Mouse (Mus musculus) T-helper 1 cell (primary cell): ENCODE results near the gene Gm266.
"Not testable (repeated sequence)": the region's sequence is repeated elsewhere in the genome, so short reads cannot be mapped to it uniquely, and the experiment has no call there.

ENCODE experiments used
- in situ Hi-C: fragments of 300-600 bp; cut with MboI, MseI; formaldehyde crosslinking; loops from one replicate; pipeline ENCODE4 v1.15.1; 2025; ENCODE audit warnings: high pct_unique_total_duplicates

Gm266 gene

DNA sequence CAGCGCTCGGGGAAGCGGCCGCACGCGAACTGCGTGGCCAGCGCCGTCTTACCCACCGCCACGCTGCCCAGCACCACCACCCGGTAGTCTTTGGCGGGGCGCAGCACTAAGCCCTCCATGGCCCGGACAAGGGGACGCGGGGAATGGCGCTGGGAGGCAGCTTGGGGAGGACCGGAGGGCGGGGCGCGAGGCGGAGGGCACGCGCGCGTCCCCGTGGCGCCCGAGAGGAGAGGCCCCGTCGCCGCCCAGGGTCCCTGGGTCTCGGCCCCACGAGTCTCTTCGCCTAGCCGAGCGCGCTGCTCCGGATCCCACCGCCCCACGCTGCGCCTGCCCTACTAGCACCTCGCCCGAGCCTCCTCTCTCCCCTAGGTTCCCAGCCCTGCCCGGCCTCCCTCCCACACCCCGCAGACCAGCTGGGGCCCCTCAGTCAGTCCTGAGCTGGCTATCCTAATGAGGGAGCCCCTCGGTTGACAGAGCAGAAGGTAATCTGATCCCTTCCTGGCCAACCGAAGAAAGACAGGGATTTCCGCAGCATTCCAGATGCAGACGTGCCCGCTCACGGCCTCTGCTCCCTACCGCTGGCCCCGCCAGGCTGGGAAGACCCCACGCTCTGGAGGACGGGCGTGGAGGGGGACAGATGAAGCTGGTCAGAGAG lies at the start of gene Gm266:
Gene Gm266 (minus strand): TSS at position 172 of the 655 bp plus-strand sequence.
- in situ Hi-C loops, result no loop called here

- in situ Hi-C loops, result no loop called here
Measured at GRCm38 (mm10) chr12:111535281-111535680, 49.7 kb upstream of the Gm266 start.

- in situ Hi-C loops, result no loop called here
Measured at GRCm38 (mm10) chr12:111533096-111533794, 47.6 kb upstream of the Gm266 start.

GRCm38 (mm10) chr12:111529192-111529591 lies 43.6 kb upstream of the Gm266 start:
- in situ Hi-C loops, result no loop called here

DNA sequence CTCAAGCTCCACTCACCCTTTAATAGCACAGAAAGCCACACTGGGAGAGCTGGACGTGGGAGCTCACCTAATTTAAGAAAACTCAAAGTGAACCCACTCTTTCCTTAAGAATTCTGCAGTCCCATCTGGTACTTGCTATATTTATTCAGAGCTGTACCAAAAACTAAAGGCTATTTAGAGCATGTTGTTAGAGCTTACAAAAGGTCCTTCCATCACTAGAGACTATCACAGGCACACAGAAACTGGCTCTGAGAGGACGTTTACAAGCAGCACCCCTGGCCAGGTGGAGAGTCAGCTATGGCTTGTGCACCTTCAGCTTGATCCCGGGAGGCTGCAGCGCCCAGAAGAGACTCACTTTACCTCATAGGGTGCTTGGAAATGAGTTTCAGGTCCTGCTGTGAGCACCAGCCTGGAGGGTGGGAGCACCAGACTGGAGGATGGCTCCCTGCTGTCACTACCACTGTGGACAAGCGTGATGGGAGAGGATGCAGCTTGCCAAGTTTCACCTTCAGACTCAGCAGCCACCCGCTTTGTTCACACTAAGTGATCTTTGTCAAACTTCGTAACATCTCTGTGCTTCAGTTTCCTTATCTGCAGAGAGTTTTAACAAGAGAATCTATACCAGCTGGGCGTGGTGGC lies 42.1 kb upstream of the Gm266 start:
- in situ Hi-C loops, result no loop called here

- in situ Hi-C loops, result no loop called here
Measured at GRCm38 (mm10) chr12:111524883-111525282, 39.3 kb upstream of the Gm266 start.

DNA sequence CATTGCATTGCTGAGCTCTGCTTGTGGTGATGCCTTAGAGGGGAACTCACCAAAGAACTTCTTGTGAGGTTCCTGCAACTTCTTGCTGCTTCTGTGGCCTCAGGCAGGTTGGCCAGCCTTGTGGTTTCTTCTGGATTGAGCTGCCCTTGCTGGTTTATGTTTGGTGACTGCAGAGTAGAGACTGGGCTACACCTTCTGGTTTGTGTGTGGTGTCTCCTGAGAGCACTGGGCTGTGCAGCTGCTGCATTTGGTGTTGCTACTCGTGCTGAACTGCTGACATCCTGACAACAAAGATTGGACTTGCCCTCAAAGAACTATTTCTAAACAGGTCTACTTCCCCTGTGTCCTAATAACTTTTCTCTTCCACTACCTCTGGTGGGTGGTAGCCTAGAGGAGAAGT lies 38.8 kb upstream of the Gm266 start:
- in situ Hi-C loops, result no loop called here

- in situ Hi-C loops, result no loop called here
Measured at GRCm38 (mm10) chr12:111520994-111521393, 35.4 kb upstream of the Gm266 start.

DNA sequence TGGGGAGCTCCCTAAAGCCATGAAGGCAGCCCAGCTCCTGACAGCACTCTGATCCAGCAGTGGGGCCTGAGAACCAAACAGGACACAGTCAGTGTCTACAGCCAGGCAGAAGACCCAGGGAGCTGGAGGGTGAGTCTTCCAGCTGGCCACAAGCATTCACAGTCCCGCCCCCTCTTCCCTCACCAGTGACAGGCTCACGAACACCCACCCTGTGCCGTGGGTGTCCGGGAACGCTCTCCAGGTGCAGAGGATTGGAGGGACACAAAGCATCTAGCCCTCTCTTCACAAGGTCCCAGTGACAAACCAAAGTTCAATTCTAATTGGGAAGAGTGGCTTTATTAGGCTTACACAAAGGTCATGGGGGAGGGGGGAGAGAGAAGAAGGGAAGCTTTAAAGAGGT lies 34.2 kb upstream of the Gm266 start:
- in situ Hi-C loops, result no loop called here

- in situ Hi-C loops, result no loop called here
Measured at GRCm38 (mm10) chr12:111518391-111518790, 32.8 kb upstream of the Gm266 start.

DNA sequence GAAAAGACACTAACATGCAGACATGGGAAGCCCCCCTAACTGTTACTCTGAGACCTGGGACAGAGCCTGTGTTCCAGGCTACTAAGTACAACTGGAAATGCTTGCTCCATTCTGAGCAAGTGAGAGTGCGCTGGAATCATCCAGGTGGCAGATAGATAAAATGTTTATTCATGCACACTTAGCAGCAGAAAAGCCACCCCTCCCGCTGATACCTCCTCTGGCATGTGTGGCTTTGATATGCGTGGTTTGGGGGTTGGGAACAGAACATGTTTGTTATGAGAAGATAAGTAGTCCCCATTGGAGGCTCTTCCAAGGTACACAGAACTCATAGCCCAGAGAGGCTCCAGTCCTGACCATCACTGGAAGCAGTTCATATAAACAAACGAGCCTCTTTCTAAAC lies 32.3 kb upstream of the Gm266 start:
- in situ Hi-C loops, result no loop called here

- in situ Hi-C loops, result no loop called here
Measured at GRCm38 (mm10) chr12:111516826-111517225, 31.2 kb upstream of the Gm266 start.

DNA sequence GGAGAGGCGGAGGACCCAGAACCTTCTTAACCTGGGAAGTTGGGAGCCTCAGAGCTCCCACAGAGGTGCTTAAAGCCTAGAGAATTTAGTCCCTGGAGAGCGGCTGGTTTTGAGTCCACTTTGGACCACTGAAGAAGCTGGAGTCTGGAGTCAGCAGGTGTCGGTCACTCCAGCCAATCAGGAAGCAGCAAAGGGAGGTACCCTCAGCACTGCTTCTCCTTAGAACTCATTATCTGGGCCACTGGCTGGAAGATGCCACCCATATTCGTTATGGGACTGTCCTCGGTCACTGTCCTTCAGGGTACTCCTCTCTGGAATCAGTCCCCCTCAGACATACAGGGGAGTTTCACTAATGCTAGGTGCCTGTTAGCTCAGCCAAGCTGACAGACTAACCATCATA lies 30.3 kb upstream of the Gm266 start:
- in situ Hi-C loops, result no loop called here

DNA sequence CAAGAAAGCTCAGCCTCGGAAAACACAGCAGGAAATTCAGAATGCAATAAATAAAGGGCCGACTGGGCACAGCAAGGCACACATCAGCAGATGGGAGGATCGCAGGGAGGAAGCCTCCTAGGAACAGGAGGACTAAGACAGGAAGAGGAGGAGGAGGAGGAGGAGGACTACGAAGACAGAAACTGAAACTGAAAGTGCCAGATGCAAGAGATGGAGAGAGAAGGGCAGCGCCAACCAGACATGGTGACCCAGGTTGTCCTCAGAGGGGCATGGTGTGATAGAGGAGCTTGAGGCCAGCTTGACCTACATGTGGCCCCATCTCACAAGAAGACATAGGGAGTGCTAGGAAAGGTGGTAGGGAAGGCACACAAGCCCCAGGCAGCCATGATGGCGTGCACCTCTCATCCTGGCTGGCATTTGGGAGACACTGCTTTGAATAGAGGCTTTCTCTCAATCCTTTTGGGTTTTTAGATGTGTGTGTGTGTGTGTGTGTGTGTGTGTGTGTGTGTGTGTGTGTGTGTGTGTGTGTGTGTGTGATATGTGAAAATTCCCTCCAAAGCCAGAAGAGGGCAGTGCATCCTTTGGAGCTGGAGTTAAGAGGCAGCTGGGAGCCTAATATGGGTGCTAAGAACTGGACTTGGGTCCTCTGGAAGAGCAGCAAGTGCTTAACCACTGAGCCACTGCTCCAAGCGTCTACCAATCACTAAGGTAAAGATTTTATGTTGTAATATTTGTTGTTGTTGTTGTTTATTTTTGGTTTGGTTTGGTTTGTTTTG lies 29.4 kb upstream of the Gm266 start:
- in situ Hi-C loops, result no loop called here

- in situ Hi-C loops, result no loop called here
Measured at GRCm38 (mm10) chr12:111514231-111514792, 28.7 kb upstream of the Gm266 start.

- in situ Hi-C loops, result no loop called here
Measured at GRCm38 (mm10) chr12:111513673-111514072, 28.1 kb upstream of the Gm266 start.

DNA sequence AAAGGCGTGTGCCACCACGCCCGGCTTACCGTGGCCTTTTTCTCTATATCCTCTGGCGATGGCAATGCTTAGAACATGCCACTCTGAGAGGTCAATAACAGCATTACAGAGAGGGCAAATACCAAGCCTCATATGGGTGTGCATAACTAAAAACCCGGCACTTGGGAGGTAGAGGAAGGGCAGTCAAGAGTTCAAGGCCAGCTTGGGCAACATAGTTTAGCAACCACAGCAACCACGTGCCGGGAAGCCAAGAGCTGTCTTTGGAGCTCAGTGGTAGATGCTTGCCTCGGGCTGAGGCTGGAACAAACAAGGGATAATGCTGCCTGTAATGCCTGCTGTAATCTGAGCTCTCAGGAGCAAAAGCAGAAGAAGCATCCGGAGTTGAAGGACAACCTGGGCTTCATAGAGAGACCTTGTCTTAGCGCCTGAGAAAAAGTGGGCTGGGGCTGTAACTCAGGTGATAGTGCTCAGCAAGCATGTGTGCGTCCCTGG lies 27.0 kb upstream of the Gm266 start:
- in situ Hi-C loops, result no loop called here

DNA sequence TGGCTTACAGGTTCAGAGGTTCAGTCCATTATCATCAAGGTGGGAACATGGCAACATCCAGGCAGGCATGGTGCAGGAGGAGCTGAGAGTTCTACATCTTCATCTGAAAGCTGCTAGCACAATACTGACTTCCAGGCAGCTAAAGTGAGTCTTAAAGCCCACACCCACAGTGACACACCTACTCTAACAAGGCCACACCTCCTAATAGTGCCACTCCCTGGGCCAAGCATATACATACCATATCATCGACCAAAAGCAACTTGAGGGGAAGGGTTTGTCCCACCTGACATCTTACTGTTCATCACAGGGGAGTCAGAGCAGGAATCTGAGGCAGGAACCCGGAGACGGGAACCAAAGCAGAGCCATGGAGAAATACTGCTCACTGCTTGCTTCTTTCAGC lies 22.8 kb upstream of the Gm266 start:
- in situ Hi-C loops, result not testable (repeated sequence)

GRCm38 (mm10) chr12:111507962-111508361 lies 22.3 kb upstream of the Gm266 start:
- in situ Hi-C loops, result no loop called here

DNA sequence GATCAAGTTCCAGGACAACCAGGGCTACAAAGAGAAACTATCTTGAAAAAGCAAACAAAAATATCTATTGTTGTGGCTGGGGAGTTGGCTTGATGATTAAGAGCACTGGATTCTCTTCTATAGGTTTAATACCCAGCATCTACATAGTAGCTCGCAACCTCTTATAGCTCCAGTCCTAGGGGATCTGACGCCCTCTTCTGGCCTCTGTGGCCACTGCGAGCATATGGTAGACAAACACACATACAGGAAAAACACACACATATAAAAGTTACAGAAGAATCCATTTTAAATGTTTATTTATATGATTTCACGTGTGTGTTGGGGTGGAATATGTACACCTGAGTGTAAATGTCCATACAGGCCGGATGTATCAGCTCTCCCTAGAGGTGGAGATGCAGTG lies 21.4 kb upstream of the Gm266 start:
- in situ Hi-C loops, result no loop called here

DNA sequence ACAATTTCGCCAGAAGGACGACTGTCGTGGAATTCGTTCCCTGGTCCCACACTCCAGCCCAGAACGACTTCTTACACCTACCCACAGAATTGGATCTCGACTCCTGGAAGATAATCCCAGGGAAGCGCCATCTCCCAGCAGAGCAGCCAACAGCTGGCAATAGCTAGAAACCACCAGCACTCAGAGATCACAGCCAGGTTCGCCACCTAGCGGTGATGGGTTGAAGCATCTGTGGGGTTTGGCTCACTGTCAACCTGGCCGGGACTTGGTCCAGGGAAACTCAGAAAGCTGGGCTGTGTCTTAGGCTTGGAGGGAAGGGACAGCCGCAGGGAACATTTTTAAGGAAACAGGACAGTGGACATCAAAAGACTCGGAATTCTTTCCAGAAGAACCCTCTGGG lies 19.3 kb upstream of the Gm266 start:
- in situ Hi-C loops, result no loop called here

DNA sequence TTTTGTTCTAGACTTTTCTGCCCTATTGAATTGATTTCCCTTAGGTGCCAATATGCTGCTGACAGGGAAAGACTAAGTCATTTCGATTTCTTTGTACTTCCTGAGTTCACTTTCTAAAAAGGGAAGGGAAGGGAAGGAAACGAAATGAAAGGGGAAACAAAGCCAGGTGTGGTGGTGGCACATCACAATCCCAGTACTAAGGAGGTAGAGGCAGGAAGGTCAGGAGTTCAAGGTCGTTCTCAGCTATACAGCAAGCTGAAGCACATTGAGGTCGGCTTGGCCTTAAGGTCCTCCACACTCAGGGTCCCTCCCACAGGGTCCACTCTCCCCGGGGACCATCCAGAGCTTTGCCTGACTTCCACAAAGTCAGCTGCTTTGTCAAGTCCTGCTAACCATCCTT lies 17.9 kb upstream of the Gm266 start:
- in situ Hi-C loops, result no loop called here
